Mouse (Mus musculus) v-Abl transformed pro-B cells (cell line): ENCODE results near the gene Pilrb2.
"Not testable (repeated sequence)": the region's sequence is repeated elsewhere in the genome, so short reads cannot be mapped to it uniquely, and the experiment has no call there.

Source experiments
- in situ Hi-C, 2 experiments: fragments of 400-800 bp; cut with MboI; formaldehyde crosslinking; loops; one replicate each; pipeline ENCODE4 v1.15.1; 2025; ENCODE audit not compliant: unreplicated experiment in 2 of 2

Pilrb2 gene

GRCm38 (mm10) chr5:137871644-137872380 lies at the start of gene Pilrb2:
TSS of gene Pilrb2 (minus strand) at chr5:137871815.
- in situ Hi-C loops = loop anchor here in 1 of 2 experiments (10.0 kb wide), 1 partner anchor 217 kb away; no protein-coding TSS in a partner anchor

- in situ Hi-C loops = no loop called here
Measured at GRCm38 (mm10) chr5:137915550-137915949, 43.9 kb upstream of the Pilrb2 start.

GRCm38 (mm10) chr5:137914508-137914907 lies 42.9 kb upstream of the Pilrb2 start:
- in situ Hi-C loops = no loop called here

GRCm38 (mm10) chr5:137909564-137910262 lies 38.1 kb upstream of the Pilrb2 start:
- in situ Hi-C loops = no loop called here

- in situ Hi-C loops = loop anchor here in 1 of 2 experiments (25.0 kb wide), 1 partner anchor 764 kb away; no protein-coding TSS in a partner anchor
Measured at GRCm38 (mm10) chr5:137897812-137898211, 26.2 kb upstream of the Pilrb2 start.

- in situ Hi-C loops = loop anchor here in 1 of 2 experiments (5.0 to 25.0 kb wide), 2 partner anchors 329 to 769 kb away; no protein-coding TSS in a partner anchor
Measured at GRCm38 (mm10) chr5:137892954-137893353, 21.3 kb upstream of the Pilrb2 start.

- in situ Hi-C loops = loop anchor here in 1 of 2 experiments (5.0 to 25.0 kb wide), 2 partner anchors 250 to 775 kb away; no protein-coding TSS in a partner anchor
Measured at GRCm38 (mm10) chr5:137887666-137888065, 16.1 kb upstream of the Pilrb2 start.

GRCm38 (mm10) chr5:137885894-137886293 lies 14.3 kb upstream of the Pilrb2 start:
- in situ Hi-C loops = loop anchor here in 1 of 2 experiments (5.0 to 25.0 kb wide), 2 partner anchors 251 to 776 kb away; no protein-coding TSS in a partner anchor

- in situ Hi-C loops = loop anchor here in 1 of 2 experiments (25.0 kb wide), 1 partner anchor 779 kb away; no protein-coding TSS in a partner anchor
Measured at GRCm38 (mm10) chr5:137883345-137883744, 11.7 kb upstream of the Pilrb2 start.

- in situ Hi-C loops = loop anchor here in 1 of 2 experiments (25.0 kb wide), 1 partner anchor 779 kb away; no protein-coding TSS in a partner anchor
Measured at GRCm38 (mm10) chr5:137882922-137883321, 11.3 kb upstream of the Pilrb2 start.

- in situ Hi-C loops = loop anchor here (5.0 to 25.0 kb wide), 4 partner anchors 86 to 784 kb away; no protein-coding TSS in a partner anchor
Measured at GRCm38 (mm10) chr5:137877860-137878259, 6.2 kb upstream of the Pilrb2 start.

- in situ Hi-C loops = loop anchor here (5.0 to 25.0 kb wide), 4 partner anchors 83 to 787 kb away; no protein-coding TSS in a partner anchor
Measured at GRCm38 (mm10) chr5:137875054-137875453, 3.4 kb upstream of the Pilrb2 start.

- in situ Hi-C loops = loop anchor here in 1 of 2 experiments (10.0 kb wide), 1 partner anchor 218 kb away; no protein-coding TSS in a partner anchor
Measured at GRCm38 (mm10) chr5:137872381-137872702, 727 bp upstream of the Pilrb2 start.

GRCm38 (mm10) chr5:137868600-137868999 lies 3.0 kb downstream of the Pilrb2 start:
- in situ Hi-C loops = not testable (repeated sequence)

GRCm38 (mm10) chr5:137864008-137864407 lies 7.6 kb downstream of the Pilrb2 start:
- in situ Hi-C loops = not testable (repeated sequence)

GRCm38 (mm10) chr5:137857960-137858710 lies 13.5 kb downstream of the Pilrb2 start, which contains the start of gene Pilrb1:
TSS of gene Pilrb1 (minus strand) at chr5:137858106.
- in situ Hi-C loops = not testable (repeated sequence)

- in situ Hi-C loops = not testable (repeated sequence)
Measured at GRCm38 (mm10) chr5:137856870-137857269, 14.7 kb downstream of the Pilrb2 start.

GRCm38 (mm10) chr5:137854907-137855306 lies 16.7 kb downstream of the Pilrb2 start:
- in situ Hi-C loops = not testable (repeated sequence)

GRCm38 (mm10) chr5:137850313-137850712 lies 21.3 kb downstream of the Pilrb2 start:
- in situ Hi-C loops = not testable (repeated sequence)

- in situ Hi-C loops = not testable (repeated sequence)
Measured at GRCm38 (mm10) chr5:137837110-137837509, 34.5 kb downstream of the Pilrb2 start.
